Mouse (Mus musculus): ENCODE data around the gene Tnfrsf12a.

Tnfrsf12a gene

GRCm38 (mm10) chr17:23677236-23677679, at the start of gene Tnfrsf12a:
Gene Tnfrsf12a, minus strand, starts transcription at chr17:23677468.
- DNase-seq (ENCODE audit: low read depth, low spot score): peak; percentile 90
- 0 out of 2 replicates have a peak, but pooled peaks cover 3% of the 10 kb centered on the region for H3K27me3 ChIP-seq (ENCODE audit: control insufficient read depth, insufficient read depth, low read length, poor library complexity, severe bottlenecking)

GRCm38 (mm10) chr17:23726758-23727142, 49.5 kb upstream of the Tnfrsf12a start:
- Histone ChIP-seq H3K36me3 (ENCODE audit: control insufficient read depth, insufficient read depth, low read length, poor library complexity, severe bottlenecking) (peaks cover 1% of the 10 kb centered on the region), H3K27me3 (ENCODE audit: control insufficient read depth, insufficient read depth, low read length, poor library complexity, severe bottlenecking) (peaks cover 1% of the 10 kb centered on the region; the same call in 1 of the 2 replicates)
- peak; percentile 50 for DNase-seq (ENCODE audit: low read depth, low spot score)

More at GRCm38 (mm10) chr17:23677236-23677679, at the start of gene Tnfrsf12a:
- H3K36me3 ChIP-seq (ENCODE audit: control insufficient read depth, insufficient read depth, low read length, poor library complexity, severe bottlenecking): no peaks in the 10 kb centered on the region

GRCm38 (mm10) chr17:23725999-23726757, 48.9 kb upstream of the Tnfrsf12a start, which contains the start of gene Pkmyt1:
Gene Pkmyt1, plus strand, starts transcription at chr17:23726336.
- peak; percentile 95 for DNase-seq (ENCODE audit: low read depth, low spot score)
- Histone ChIP-seq H3K27me3 (ENCODE audit: control insufficient read depth, insufficient read depth, low read length, poor library complexity, severe bottlenecking) (no peaks in the 10 kb centered on the region), H3K36me3 (ENCODE audit: control insufficient read depth, insufficient read depth, low read length, poor library complexity, severe bottlenecking) (no peaks in the 10 kb centered on the region; the same call in 1 of the 2 replicates)

- no peak for DNase-seq (ENCODE audit: low read depth, low spot score)
- H3K36me3 ChIP-seq (ENCODE audit: control insufficient read depth, insufficient read depth, low read length, poor library complexity, severe bottlenecking): no peaks in the 10 kb centered on the region; the same call in 1 of the 2 replicates
- no peaks in the 10 kb centered on the region for H3K27me3 ChIP-seq (ENCODE audit: control insufficient read depth, insufficient read depth, low read length, poor library complexity, severe bottlenecking)
Measured at GRCm38 (mm10) chr17:23725477-23725876, 48.2 kb upstream of the Tnfrsf12a start.

- no peaks in the 10 kb centered on the region for H3K27me3 ChIP-seq (ENCODE audit: control insufficient read depth, insufficient read depth, low read length, poor library complexity, severe bottlenecking)
- H3K36me3 ChIP-seq (ENCODE audit: control insufficient read depth, insufficient read depth, low read length, poor library complexity, severe bottlenecking): no peaks in the 10 kb centered on the region; the same call in 1 of the 2 replicates
- DNase-seq (ENCODE audit: low read depth, low spot score): no peak
Measured at GRCm38 (mm10) chr17:23722376-23723125, 45.3 kb upstream of the Tnfrsf12a start, which contains the start of gene 1520401A03Rik. Gene 1520401A03Rik, minus strand, starts transcription at chr17:23722783.

GRCm38 (mm10) chr17:23721886-23722285, 44.6 kb upstream of the Tnfrsf12a start:
- DNase-seq (ENCODE audit: low read depth, low spot score): no peak
- Histone ChIP-seq H3K27me3 (ENCODE audit: control insufficient read depth, insufficient read depth, low read length, poor library complexity, severe bottlenecking) (no peaks in the 10 kb centered on the region), H3K36me3 (ENCODE audit: control insufficient read depth, insufficient read depth, low read length, poor library complexity, severe bottlenecking) (no peaks in the 10 kb centered on the region; the same call in 1 of the 2 replicates)

GRCm38 (mm10) chr17:23719455-23719854, 42.2 kb upstream of the Tnfrsf12a start:
- DNase-seq (ENCODE audit: low read depth, low spot score): no peak
- no peaks in the 10 kb centered on the region; the same call in 1 of the 2 replicates for H3K36me3 ChIP-seq (ENCODE audit: control insufficient read depth, insufficient read depth, low read length, poor library complexity, severe bottlenecking)
- no peaks in the 10 kb centered on the region for H3K27me3 ChIP-seq (ENCODE audit: control insufficient read depth, insufficient read depth, low read length, poor library complexity, severe bottlenecking)

- H3K36me3 ChIP-seq (ENCODE audit: control insufficient read depth, insufficient read depth, low read length, poor library complexity, severe bottlenecking): no peaks in the 10 kb centered on the region
- no peaks in the 10 kb centered on the region for H3K27me3 ChIP-seq (ENCODE audit: control insufficient read depth, insufficient read depth, low read length, poor library complexity, severe bottlenecking)
- no peak for DNase-seq (ENCODE audit: low read depth, low spot score)
Measured at GRCm38 (mm10) chr17:23717003-23717402, 39.7 kb upstream of the Tnfrsf12a start.

GRCm38 (mm10) chr17:23706212-23706611, 28.9 kb upstream of the Tnfrsf12a start:
- no peaks in the 10 kb centered on the region for H3K36me3 ChIP-seq (ENCODE audit: control insufficient read depth, insufficient read depth, low read length, poor library complexity, severe bottlenecking)
- DNase-seq (ENCODE audit: low read depth, low spot score): peak; percentile 85

GRCm38 (mm10) chr17:23705525-23706104, 28.3 kb upstream of the Tnfrsf12a start:
- Histone ChIP-seq H3K27me3 (ENCODE audit: control insufficient read depth, insufficient read depth, low read length, poor library complexity, severe bottlenecking) (no peaks in the 10 kb centered on the region), H3K36me3 (ENCODE audit: control insufficient read depth, insufficient read depth, low read length, poor library complexity, severe bottlenecking) (no peaks in the 10 kb centered on the region)
- DNase-seq (ENCODE audit: low read depth, low spot score): no peak

More at GRCm38 (mm10) chr17:23706212-23706611, 28.9 kb upstream of the Tnfrsf12a start:
- no peaks in the 10 kb centered on the region for H3K27me3 ChIP-seq (ENCODE audit: control insufficient read depth, insufficient read depth, low read length, poor library complexity, severe bottlenecking)

GRCm38 (mm10) chr17:23704741-23705140, 27.5 kb upstream of the Tnfrsf12a start:
- no peak for DNase-seq (ENCODE audit: low read depth, low spot score)
- H3K36me3 ChIP-seq (ENCODE audit: control insufficient read depth, insufficient read depth, low read length, poor library complexity, severe bottlenecking): no peaks in the 10 kb centered on the region
- H3K27me3 ChIP-seq (ENCODE audit: control insufficient read depth, insufficient read depth, low read length, poor library complexity, severe bottlenecking): no peaks in the 10 kb centered on the region

- DNase-seq (ENCODE audit: low read depth, low spot score): no peak
Measured at GRCm38 (mm10) chr17:23703301-23703700, 26.0 kb upstream of the Tnfrsf12a start.

GRCm38 (mm10) chr17:23700079-23700478, 22.8 kb upstream of the Tnfrsf12a start:
- Histone ChIP-seq H3K27me3 (ENCODE audit: control insufficient read depth, insufficient read depth, low read length, poor library complexity, severe bottlenecking) (no peaks in the 10 kb centered on the region), H3K36me3 (ENCODE audit: control insufficient read depth, insufficient read depth, low read length, poor library complexity, severe bottlenecking) (no peaks in the 10 kb centered on the region)
- peak; percentile 83 for DNase-seq (ENCODE audit: low read depth, low spot score)

More at GRCm38 (mm10) chr17:23703301-23703700, 26.0 kb upstream of the Tnfrsf12a start:
- Histone ChIP-seq H3K27me3 (ENCODE audit: control insufficient read depth, insufficient read depth, low read length, poor library complexity, severe bottlenecking) (no peaks in the 10 kb centered on the region), H3K36me3 (ENCODE audit: control insufficient read depth, insufficient read depth, low read length, poor library complexity, severe bottlenecking) (no peaks in the 10 kb centered on the region)
